Mouse (Mus musculus): ENCODE measurements around the gene Plau. TPM values are rescaled to one million over a fixed set of nuclear protein-coding genes. Genes with fewer than 3 reads are reported as not detected.

Gene Plau
- polyA plus RNA-seq, 1 experiment from 2014 or later: 0.69 TPM

DNA sequence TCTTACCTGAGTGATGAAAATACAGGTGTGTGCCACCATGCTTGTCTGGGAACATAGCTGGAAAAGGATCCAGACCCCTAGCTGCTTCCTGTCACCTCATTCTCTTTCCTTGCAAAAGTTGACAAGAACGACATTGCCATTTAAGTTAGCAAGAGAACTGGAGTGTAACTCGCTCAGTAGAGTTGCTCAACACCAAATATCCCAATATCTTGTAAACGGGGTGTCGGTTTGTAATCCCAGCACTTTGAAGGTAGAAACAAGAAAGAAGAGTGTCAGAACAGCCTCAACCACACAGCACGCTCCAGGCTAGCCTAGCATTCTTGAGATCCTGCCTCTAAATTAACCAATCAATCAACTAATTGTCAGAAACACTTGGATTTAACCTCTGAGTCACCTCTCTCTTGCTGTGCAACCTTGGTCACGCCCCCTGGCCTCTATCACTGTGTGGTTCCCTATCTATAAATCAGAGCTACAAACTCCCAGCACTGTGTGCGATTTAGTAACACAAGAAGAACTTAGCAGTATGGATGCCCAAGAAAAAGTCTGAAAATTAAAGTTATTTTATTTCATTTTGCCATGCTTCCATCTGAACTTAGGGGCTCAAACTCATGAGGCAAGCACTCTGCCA, 24.6 kb upstream of the Plau start:
- ATAC-seq (ENCODE audit: insufficient number of reproducible peaks, low FRiP score, low TSS enrichment, low read depth): no peak
- Histone ChIP-seq H3K27me3 (ENCODE audit: control insufficient read depth, insufficient read depth, low read length) (no peaks in the 10 kb centered on the region), H3K4me2 (ENCODE audit: low read depth, severe bottlenecking) (no peak overlapping the region), H3K4me1 (ENCODE audit: control insufficient read depth, insufficient read depth, low read length) (no peaks in the 10 kb centered on the region), H3K36me3 (ENCODE audit: control insufficient read depth, insufficient read depth, low read length) (no peaks in the 10 kb centered on the region), H3K9me3 (ENCODE audit: control insufficient read depth, low read length) (no peaks in the 10 kb centered on the region), H3K4me3 (ENCODE audit: low read depth, low read length) (no peak overlapping the region), H3K9ac (ENCODE audit: low read length) (no peak overlapping the region), H3K27ac (replicated peaks; ENCODE audit: low read depth, low read length) (no peak overlapping the region)
- 51% methylated on average over 7 of the region's 7 CpGs for WGBS
- no peak for DNase-seq (ENCODE audit: low spot score)

DNA sequence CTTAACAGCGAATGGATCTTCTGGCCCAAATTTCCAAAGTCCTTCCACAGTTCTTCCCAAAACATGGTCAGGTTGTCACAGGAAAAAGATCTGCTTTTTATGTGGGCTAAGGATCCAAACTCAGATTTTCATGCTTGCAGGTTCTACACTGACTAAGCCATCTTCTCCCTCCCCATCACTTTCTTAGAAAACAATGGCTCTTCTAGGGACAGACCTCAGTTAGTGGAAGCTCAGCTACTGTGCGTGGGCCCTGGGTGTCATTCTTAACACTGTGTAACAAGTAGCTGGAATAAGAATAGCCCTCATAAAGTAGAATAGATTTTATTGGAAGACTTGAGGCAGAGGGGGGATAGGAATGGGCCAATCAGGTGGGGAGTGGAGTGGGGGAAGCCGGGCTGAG, 21.0 kb upstream of the Plau start:
- Histone ChIP-seq H3K9me3 (ENCODE audit: control insufficient read depth, low read length) (no peaks in the 10 kb centered on the region), H3K4me1 (ENCODE audit: control insufficient read depth, insufficient read depth, low read length) (no peaks in the 10 kb centered on the region)
- WGBS: 80% methylated on average over 3 of the region's 3 CpGs

GRCm38 (mm10) chr14:20824517-20824916, 11.9 kb upstream of the Plau start:
- WGBS: 75% methylated on average over 1 of the region's 1 CpGs
- Histone ChIP-seq H3K9me3 (ENCODE audit: control insufficient read depth, low read length) (no peaks in the 10 kb centered on the region), H3K4me3 (ENCODE audit: low read depth, low read length) (no peak overlapping the region), H3K9ac (ENCODE audit: low read length) (no peak overlapping the region), H3K4me1 (ENCODE audit: control insufficient read depth, insufficient read depth, low read length) (0 out of 2 replicates have a peak, but pooled peaks cover 2% of the 10 kb centered on the region), H3K27me3 (ENCODE audit: control insufficient read depth, insufficient read depth, low read length) (no peaks in the 10 kb centered on the region), H3K4me2 (ENCODE audit: low read depth, severe bottlenecking) (no peak overlapping the region), H3K36me3 (ENCODE audit: control insufficient read depth, insufficient read depth, low read length) (no peaks in the 10 kb centered on the region), H3K27ac (replicated peaks; ENCODE audit: low read depth, low read length) (no peak overlapping the region)
- ATAC-seq (ENCODE audit: insufficient number of reproducible peaks, low FRiP score, low TSS enrichment, low read depth) (no peak), DNase-seq (ENCODE audit: low spot score) (no peak)

More for the DNA sequence above, 21.0 kb upstream of the Plau start:
- Histone ChIP-seq H3K27me3 (ENCODE audit: control insufficient read depth, insufficient read depth, low read length) (no peaks in the 10 kb centered on the region), H3K27ac (replicated peaks; ENCODE audit: low read depth, low read length) (no peak overlapping the region), H3K4me3 (ENCODE audit: low read depth, low read length) (no peak overlapping the region), H3K9ac (ENCODE audit: low read length) (no peak overlapping the region), H3K36me3 (ENCODE audit: control insufficient read depth, insufficient read depth, low read length) (no peaks in the 10 kb centered on the region), H3K4me2 (ENCODE audit: low read depth, severe bottlenecking) (no peak overlapping the region)
- ATAC-seq (ENCODE audit: insufficient number of reproducible peaks, low FRiP score, low TSS enrichment, low read depth) (no peak), DNase-seq (ENCODE audit: low spot score) (no peak)

- H3K4me2 ChIP-seq (ENCODE audit: low read depth, severe bottlenecking): no peak overlapping the region
- no peaks in the 10 kb centered on the region for H3K27me3 ChIP-seq (ENCODE audit: control insufficient read depth, insufficient read depth, low read length)
- no peaks in the 10 kb centered on the region for H3K9me3 ChIP-seq (ENCODE audit: control insufficient read depth, low read length)
- H3K27ac ChIP-seq (replicated peaks; ENCODE audit: low read depth, low read length): no peak overlapping the region
- ATAC-seq (ENCODE audit: insufficient number of reproducible peaks, low FRiP score, low TSS enrichment, low read depth) (no peak), DNase-seq (ENCODE audit: low spot score) (no peak)
- no peak overlapping the region for H3K9ac ChIP-seq (ENCODE audit: low read length)
- H3K4me3 ChIP-seq (ENCODE audit: low read depth, low read length): no peak overlapping the region
- H3K36me3 ChIP-seq (ENCODE audit: control insufficient read depth, insufficient read depth, low read length): no peaks in the 10 kb centered on the region
- WGBS: 91% methylated on average over 2 of the region's 2 CpGs
- H3K4me1 ChIP-seq (ENCODE audit: control insufficient read depth, insufficient read depth, low read length): 0 out of 2 replicates have a peak, but pooled peaks cover 2% of the 10 kb centered on the region
Observed at GRCm38 (mm10) chr14:20825516-20825915, 10.9 kb upstream of the Plau start.

DNA sequence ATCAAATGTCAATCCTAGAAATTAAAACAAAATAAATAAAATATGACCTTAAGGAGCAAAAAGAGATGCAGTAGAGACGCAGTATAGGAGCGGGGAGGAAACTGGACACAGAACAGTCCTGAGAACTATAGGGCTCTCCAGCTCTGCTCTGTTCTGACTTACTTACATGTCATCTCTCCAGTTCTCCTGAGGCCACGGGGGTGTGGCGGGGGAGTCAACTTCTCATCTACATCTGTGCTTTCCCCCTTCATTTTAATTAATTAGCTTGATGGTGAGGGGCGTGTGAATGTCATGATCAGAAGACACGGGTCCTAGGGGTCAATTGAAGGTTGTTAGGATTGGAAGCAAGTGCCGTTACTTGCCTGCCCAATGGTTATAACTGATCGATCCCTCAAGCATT, 9.4 kb upstream of the Plau start:
- DNase-seq (ENCODE audit: low spot score) (no peak), ATAC-seq (ENCODE audit: insufficient number of reproducible peaks, low FRiP score, low TSS enrichment, low read depth) (no peak)
- no peak overlapping the region for H3K4me3 ChIP-seq (ENCODE audit: low read depth, low read length)
- no peaks in the 10 kb centered on the region for H3K27me3 ChIP-seq (ENCODE audit: control insufficient read depth, insufficient read depth, low read length)
- H3K27ac ChIP-seq (replicated peaks; ENCODE audit: low read depth, low read length): no peak overlapping the region
- 78% methylated on average over 8 of the region's 8 CpGs for WGBS
- H3K9me3 ChIP-seq (ENCODE audit: control insufficient read depth, low read length): no peaks in the 10 kb centered on the region
- H3K36me3 ChIP-seq (ENCODE audit: control insufficient read depth, insufficient read depth, low read length): no peaks in the 10 kb centered on the region
- 0 out of 2 replicates have a peak, but pooled peaks cover 2% of the 10 kb centered on the region for H3K4me1 ChIP-seq (ENCODE audit: control insufficient read depth, insufficient read depth, low read length)
- no peak overlapping the region for H3K4me2 ChIP-seq (ENCODE audit: low read depth, severe bottlenecking)
- H3K9ac ChIP-seq (ENCODE audit: low read length): no peak overlapping the region

DNA sequence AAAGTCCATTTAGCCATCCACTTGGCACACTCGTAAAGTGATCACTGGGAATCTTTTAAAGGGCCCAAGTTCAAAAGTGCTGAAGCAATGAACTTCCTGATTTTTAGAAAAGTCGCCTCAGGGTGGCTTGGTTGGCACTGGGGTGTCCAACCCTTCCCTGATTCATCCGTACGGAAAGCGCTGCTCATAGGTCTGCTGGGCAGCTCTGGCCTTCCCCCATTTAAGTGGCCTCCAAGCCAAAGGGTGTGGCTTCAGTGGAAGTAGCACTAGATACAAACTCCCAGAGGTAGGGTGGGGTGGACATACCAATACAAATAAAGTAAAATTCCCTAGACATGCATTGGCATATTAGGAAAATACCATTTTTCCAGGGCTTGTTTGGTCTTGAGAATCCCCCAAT, 9.0 kb upstream of the Plau start:
- Histone ChIP-seq H3K36me3 (ENCODE audit: control insufficient read depth, insufficient read depth, low read length) (no peaks in the 10 kb centered on the region), H3K9ac (ENCODE audit: low read length) (no peak overlapping the region), H3K9me3 (ENCODE audit: control insufficient read depth, low read length) (no peaks in the 10 kb centered on the region), H3K27me3 (ENCODE audit: control insufficient read depth, insufficient read depth, low read length) (no peaks in the 10 kb centered on the region), H3K27ac (replicated peaks; ENCODE audit: low read depth, low read length) (no peak overlapping the region), H3K4me3 (ENCODE audit: low read depth, low read length) (no peak overlapping the region), H3K4me2 (ENCODE audit: low read depth, severe bottlenecking) (no peak overlapping the region), H3K4me1 (ENCODE audit: control insufficient read depth, insufficient read depth, low read length) (0 out of 2 replicates have a peak, but pooled peaks cover 2% of the 10 kb centered on the region)
- ATAC-seq (ENCODE audit: insufficient number of reproducible peaks, low FRiP score, low TSS enrichment, low read depth) (no peak), DNase-seq (ENCODE audit: low spot score) (no peak)
- 83% methylated on average over 5 of the region's 5 CpGs for WGBS

GRCm38 (mm10) chr14:20828524-20828923, 7.9 kb upstream of the Plau start:
- H3K4me1 ChIP-seq (ENCODE audit: control insufficient read depth, insufficient read depth, low read length): 0 out of 2 replicates have a peak, but pooled peaks cover 2% of the 10 kb centered on the region
- ATAC-seq (ENCODE audit: insufficient number of reproducible peaks, low FRiP score, low TSS enrichment, low read depth) (no peak), DNase-seq (ENCODE audit: low spot score) (no peak)
- H3K4me3 ChIP-seq (ENCODE audit: low read depth, low read length): no peak overlapping the region
- no peaks in the 10 kb centered on the region for H3K9me3 ChIP-seq (ENCODE audit: control insufficient read depth, low read length)
- H3K4me2 ChIP-seq (ENCODE audit: low read depth, severe bottlenecking): no peak overlapping the region
- H3K9ac ChIP-seq (ENCODE audit: low read length): no peak overlapping the region
- H3K36me3 ChIP-seq (ENCODE audit: control insufficient read depth, insufficient read depth, low read length): no peaks in the 10 kb centered on the region
- 86% methylated on average over 3 of the region's 3 CpGs for WGBS
- H3K27ac ChIP-seq (replicated peaks; ENCODE audit: low read depth, low read length): no peak overlapping the region
- no peaks in the 10 kb centered on the region for H3K27me3 ChIP-seq (ENCODE audit: control insufficient read depth, insufficient read depth, low read length)

DNA sequence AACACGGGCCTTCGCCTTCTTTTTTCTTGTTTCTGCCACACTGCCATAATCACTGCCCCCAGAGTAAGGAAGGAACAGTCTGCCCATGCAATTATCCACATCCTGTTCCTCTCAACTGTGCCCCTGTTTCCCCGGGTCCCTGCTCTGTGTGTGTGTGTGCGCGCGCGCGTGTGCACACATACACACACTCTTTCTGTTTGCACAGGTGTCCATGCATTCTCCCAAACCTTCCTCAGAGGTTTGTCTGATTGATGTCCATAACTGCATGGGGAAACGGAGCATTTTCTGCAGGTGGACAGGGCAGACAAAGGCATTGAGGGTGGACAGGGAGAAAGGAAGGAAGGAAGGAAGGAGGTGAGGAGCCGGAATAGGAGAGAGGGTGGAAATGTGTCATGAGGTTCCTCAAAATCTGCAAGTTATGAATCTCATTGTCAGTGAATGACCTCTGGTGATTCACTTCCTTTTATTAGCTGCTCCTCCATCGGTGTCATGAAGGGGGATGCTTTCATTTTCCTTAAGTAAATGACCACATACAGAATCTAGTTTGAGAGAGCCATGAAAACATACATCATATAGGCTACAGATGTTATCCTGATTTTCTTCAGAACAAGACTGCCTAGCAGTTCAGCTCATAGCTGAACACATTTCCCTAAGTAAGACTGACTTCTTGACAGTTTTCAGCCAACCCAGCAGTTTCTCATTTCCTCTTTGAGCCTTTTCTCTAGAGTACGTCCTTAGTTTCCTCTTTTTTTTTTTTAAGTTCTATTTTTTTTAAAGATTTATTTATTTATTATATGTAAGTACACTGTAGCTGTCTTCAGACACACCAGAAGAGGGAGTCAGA, 6.7 kb upstream of the Plau start:
- no peaks in the 10 kb centered on the region for H3K9me3 ChIP-seq (ENCODE audit: control insufficient read depth, low read length)
- ATAC-seq (ENCODE audit: insufficient number of reproducible peaks, low FRiP score, low TSS enrichment, low read depth) (no peak), DNase-seq (ENCODE audit: low spot score) (no peak)
- WGBS: 83% methylated on average over 12 of the region's 12 CpGs
- H3K4me1 ChIP-seq (ENCODE audit: control insufficient read depth, insufficient read depth, low read length): 0 out of 2 replicates have a peak, but pooled peaks cover 2% of the 10 kb centered on the region
- no peaks in the 10 kb centered on the region for H3K27me3 ChIP-seq (ENCODE audit: control insufficient read depth, insufficient read depth, low read length)
- no peak overlapping the region for H3K4me3 ChIP-seq (ENCODE audit: low read depth, low read length)
- H3K9ac ChIP-seq (ENCODE audit: low read length): no peak overlapping the region
- no peaks in the 10 kb centered on the region for H3K36me3 ChIP-seq (ENCODE audit: control insufficient read depth, insufficient read depth, low read length)
- H3K4me2 ChIP-seq (ENCODE audit: low read depth, severe bottlenecking): no peak overlapping the region
- H3K27ac ChIP-seq (replicated peaks; ENCODE audit: low read depth, low read length): no peak overlapping the region
